Mouse (Mus musculus) hindbrain, embryonic 11.5 days (tissue): ENCODE data around the gene Ccdc3. TPM values are rescaled to one million over a fixed set of nuclear protein-coding genes. Genes with fewer than 3 reads are reported as not detected.

Experiments used
- ATAC-seq: fragments of 200-750 bp; cut with Nextera tagmentation; 2 replicates; pipeline ENCODE4 v1.8.0; 2017; ENCODE audit warnings: mild to moderate bottlenecking, moderate TSS enrichment, moderate library complexity; ENCODE audit not compliant: low FRiP score
- DNase-seq: peaks from one replicate; pipeline ENCODE4 v3.0.0-alpha.2; 2015; ENCODE audit warnings: low spot score
- H3K27ac ChIP-seq: fragments of 300-500 bp; sonication (generic); 2 replicates; pipeline ENCODE4 v1.5.1; 2014; ENCODE audit warnings: mild to moderate bottlenecking, low read depth, low read length
- H3K27me3 ChIP-seq: fragments of 300-500 bp; sonication (generic); 2 replicates; pipeline ENCODE4 v1.6.1; 2014; ENCODE audit warnings: mild to moderate bottlenecking, low read length, moderate library complexity, mixed read lengths; ENCODE audit not compliant: control insufficient read depth, insufficient read depth
- H3K36me3 ChIP-seq: fragments of 300-500 bp; sonication (generic); 2 replicates; pipeline ENCODE4 v1.6.1; 2014; ENCODE audit warnings: mild to moderate bottlenecking, low read length, moderate library complexity, mixed read lengths; ENCODE audit not compliant: control insufficient read depth, insufficient read depth
- H3K4me1 ChIP-seq: fragments of 300-500 bp; sonication (generic); replicated peaks from 2 replicates; pipeline ENCODE4 v1.6.1; 2014; ENCODE audit warnings: low read length, mixed read lengths; ENCODE audit not compliant: control insufficient read depth, insufficient read depth
- H3K4me2 ChIP-seq: fragments of 300-500 bp; sonication (generic); replicated peaks from 2 replicates; pipeline ENCODE4 v1.6.1; 2014; ENCODE audit warnings: mild to moderate bottlenecking, low read depth, low read length
- H3K4me3 ChIP-seq: fragments of 300-500 bp; sonication (generic); 2 replicates; pipeline ENCODE4 v1.5.1; 2014; ENCODE audit warnings: low read depth, low read length
- H3K9ac ChIP-seq: fragments of 300-500 bp; sonication (generic); 2 replicates; pipeline ENCODE4 v1.6.1; 2014; ENCODE audit warnings: low read depth, low read length
- H3K9me3 ChIP-seq: fragments of 300-500 bp; sonication (generic); 2 replicates; pipeline ENCODE4 v1.6.1; 2016; ENCODE audit warnings: low read length; ENCODE audit not compliant: control insufficient read depth
- WGBS: fragments of 180-500 bp; shearing (Covaris S2); extraction: QIAGEN DNeasy Blood & Tissue Kit; methylation state at CpG from one replicate; pipeline ENCODE4 v1.1.7; 2014; 5-methylcytosine and 5-hydroxymethylcytosine counted together
- polyA plus RNA-seq: library from polyadenylated mRNA; unstranded; fragments of >200 nt; fragmentation: Nextera tagmentation; extraction: Ambion mirVana; gene quantifications from 2 replicates; pipeline ENCODE4 v1.2.1, GENCODE M21; 2014

Gene Ccdc3
- polyA plus RNA-seq, 1 experiment from 2014 or later: 9.9 TPM

DNA sequence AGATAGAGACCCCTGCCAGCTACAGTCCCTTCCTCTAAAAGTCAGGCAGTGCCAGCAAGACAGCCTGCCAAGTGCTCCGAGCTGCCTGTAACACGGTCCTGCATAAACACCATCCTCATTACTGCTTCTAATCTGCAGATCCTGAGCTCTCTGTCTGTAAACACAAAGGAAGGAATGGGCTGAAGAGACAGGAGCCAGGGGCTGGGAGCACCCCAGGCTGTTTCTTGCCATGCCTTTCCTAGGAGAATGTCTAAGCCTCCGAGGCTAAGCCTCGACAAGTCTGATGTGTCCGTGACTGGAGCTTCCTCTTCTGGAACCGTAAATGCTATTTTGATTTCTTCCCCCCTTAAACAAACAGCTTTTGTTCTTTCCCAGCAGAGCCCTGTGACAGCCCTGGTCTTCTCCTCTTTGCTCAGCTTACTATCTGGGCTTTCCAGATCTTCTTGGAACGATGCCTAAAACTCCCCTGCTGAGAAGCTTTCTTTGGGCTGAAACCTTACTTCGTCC, 24.7 kb upstream of the Ccdc3 start:
- WGBS: 47% methylated on average over 8 of the region's 8 CpGs
- no peaks in the 10 kb centered on the region for H3K4me1 ChIP-seq
- H3K27me3 ChIP-seq: no peaks in the 10 kb centered on the region
- no peak for ATAC-seq
- no peak overlapping the region for H3K4me2 ChIP-seq
- no peaks in the 10 kb centered on the region for H3K36me3 ChIP-seq
- H3K9ac ChIP-seq: no peak overlapping the region
- DNase-seq: no peak
- H3K4me3 ChIP-seq: no peak overlapping the region
- H3K9me3 ChIP-seq: no peaks in the 10 kb centered on the region
- no peak overlapping the region for H3K27ac ChIP-seq

GRCm38 (mm10) chr2:5114386-5114785, 23.2 kb upstream of the Ccdc3 start:
- Histone ChIP-seq H3K27ac (no peak overlapping the region), H3K4me2 (no peak overlapping the region), H3K27me3 (no peaks in the 10 kb centered on the region), H3K4me1 (no peaks in the 10 kb centered on the region), H3K36me3 (no peaks in the 10 kb centered on the region), H3K9me3 (no peaks in the 10 kb centered on the region), H3K4me3 (no peak overlapping the region), H3K9ac (no peak overlapping the region)
- DNase-seq (no peak), ATAC-seq (no peak)
- WGBS: 95% methylated on average over 8 of the region's 8 CpGs

- no peaks in the 10 kb centered on the region for H3K9me3 ChIP-seq
- DNase-seq: peak; percentile 35
- 0 out of 2 replicates have a peak overlapping the region, but pooled peaks have one; percentile 12 for H3K27ac ChIP-seq
- H3K9ac ChIP-seq: no peak overlapping the region
- no peak overlapping the region for H3K4me3 ChIP-seq
- H3K4me2 ChIP-seq: no peak overlapping the region
- 23% methylated on average over 5 of the region's 5 CpGs for WGBS
- no peaks in the 10 kb centered on the region for H3K36me3 ChIP-seq
- no peaks in the 10 kb centered on the region for H3K27me3 ChIP-seq
- no peaks in the 10 kb centered on the region for H3K4me1 ChIP-seq
- ATAC-seq: peak; percentile 69
Measured at GRCm38 (mm10) chr2:5116856-5117532, 20.6 kb upstream of the Ccdc3 start.

DNA sequence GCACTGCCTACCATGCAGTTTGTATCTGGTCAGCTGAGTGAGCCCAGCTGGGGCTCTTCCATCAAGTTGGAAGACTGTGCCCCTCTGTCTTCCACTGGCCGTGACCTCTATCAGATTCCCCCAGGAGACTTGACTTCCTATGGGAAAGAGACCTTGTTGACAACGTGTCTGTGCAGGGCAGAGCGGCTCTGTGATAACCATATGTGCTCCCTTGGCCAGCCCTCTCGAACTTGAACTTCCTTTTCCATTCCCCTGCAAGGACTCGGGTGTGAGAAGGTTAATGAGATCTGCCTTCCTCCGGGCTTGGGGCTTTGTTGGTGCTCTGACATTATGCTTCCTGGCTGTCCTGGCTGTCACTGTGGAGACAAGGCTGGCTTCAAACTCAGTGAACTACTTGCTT, 12.1 kb upstream of the Ccdc3 start:
- Histone ChIP-seq H3K9me3 (no peaks in the 10 kb centered on the region), H3K36me3 (no peaks in the 10 kb centered on the region), H3K4me3 (no peak overlapping the region), H3K27me3 (no peaks in the 10 kb centered on the region), H3K9ac (no peak overlapping the region), H3K4me1 (no peaks in the 10 kb centered on the region), H3K27ac (no peak overlapping the region), H3K4me2 (no peak overlapping the region)
- 17% methylated on average over 6 of the region's 6 CpGs for WGBS
- no peak for ATAC-seq
- peak; percentile 26 for DNase-seq

DNA sequence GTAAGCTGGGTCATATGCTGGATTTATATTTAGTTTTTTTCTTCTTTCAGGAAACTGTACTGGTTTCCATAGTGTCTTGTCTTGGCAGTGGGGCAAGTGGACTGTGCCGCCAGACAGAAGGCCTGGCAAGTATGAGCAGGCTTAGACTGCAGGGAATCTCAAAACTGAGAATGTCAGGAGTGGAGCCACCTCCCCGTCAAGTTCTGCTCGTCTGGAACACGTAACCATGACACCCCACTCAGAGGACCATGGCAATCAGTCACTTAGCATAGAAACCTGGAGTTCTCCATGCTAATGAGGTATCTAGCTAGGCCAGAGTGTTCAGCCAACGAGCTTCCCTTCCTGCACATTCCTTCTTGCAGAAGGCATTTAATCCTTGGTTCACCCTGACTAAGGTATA, 10.2 kb upstream of the Ccdc3 start:
- Histone ChIP-seq H3K9ac (no peak overlapping the region), H3K4me1 (no peaks in the 10 kb centered on the region), H3K9me3 (no peaks in the 10 kb centered on the region), H3K36me3 (no peaks in the 10 kb centered on the region), H3K27me3 (no peaks in the 10 kb centered on the region), H3K27ac (no peak overlapping the region), H3K4me3 (no peak overlapping the region), H3K4me2 (no peak overlapping the region)
- WGBS: 79% methylated on average over 5 of the region's 5 CpGs
- ATAC-seq (no peak), DNase-seq (no peak)

DNA sequence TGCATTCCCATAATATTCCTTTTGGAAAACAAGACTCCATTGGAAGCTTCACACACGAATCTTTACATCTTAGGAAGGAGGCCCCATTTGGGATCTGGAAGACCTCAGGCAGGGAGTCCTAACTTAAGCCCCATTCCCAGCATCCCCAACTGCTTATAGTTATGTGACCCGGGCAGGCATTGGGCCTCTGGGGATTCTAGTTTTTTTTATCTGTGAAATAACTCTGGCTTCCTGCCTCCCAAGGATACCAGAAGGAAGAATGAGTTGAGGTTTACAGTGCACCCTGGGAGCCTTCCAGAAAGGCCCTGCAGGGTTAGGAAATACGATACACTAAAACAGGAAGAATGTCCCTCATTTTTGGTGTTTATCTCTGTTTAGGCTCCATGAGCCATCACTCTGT, 8.5 kb upstream of the Ccdc3 start:
- Histone ChIP-seq H3K9ac (no peak overlapping the region), H3K27ac (no peak overlapping the region), H3K36me3 (no peaks in the 10 kb centered on the region), H3K4me2 (no peak overlapping the region), H3K9me3 (no peaks in the 10 kb centered on the region), H3K4me3 (no peak overlapping the region), H3K27me3 (no peaks in the 10 kb centered on the region), H3K4me1 (no peaks in the 10 kb centered on the region)
- DNase-seq (no peak), ATAC-seq (no peak)
- WGBS: 53% methylated on average over 3 of the region's 3 CpGs

DNA sequence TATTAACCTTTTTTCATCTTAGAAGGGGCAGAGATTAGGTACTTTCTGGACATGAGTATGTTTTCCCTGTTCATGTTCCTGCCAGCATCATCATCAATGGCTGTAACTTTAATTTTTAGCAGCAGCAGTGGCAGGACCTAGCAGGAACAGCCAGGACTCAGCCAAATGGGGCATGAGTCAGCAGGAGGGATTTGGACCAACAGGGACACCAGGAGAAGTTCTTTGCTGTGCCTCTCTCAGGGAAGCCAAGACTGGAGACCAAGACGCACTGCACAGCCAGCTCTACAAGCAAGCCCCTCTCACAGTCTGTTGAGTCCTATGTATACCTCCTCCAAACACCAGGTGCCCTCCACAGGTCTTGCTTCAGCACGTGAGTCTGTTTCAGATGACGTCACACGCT, 5.5 kb upstream of the Ccdc3 start:
- H3K36me3 ChIP-seq: no peaks in the 10 kb centered on the region
- no peaks in the 10 kb centered on the region for H3K4me1 ChIP-seq
- H3K4me2 ChIP-seq: no peak overlapping the region
- no peak for ATAC-seq
- no peak overlapping the region for H3K9ac ChIP-seq
- no peak for DNase-seq
- H3K4me3 ChIP-seq: no peak overlapping the region
- peaks cover 6% of the 10 kb centered on the region for H3K27me3 ChIP-seq
- H3K9me3 ChIP-seq: no peaks in the 10 kb centered on the region
- no peak overlapping the region for H3K27ac ChIP-seq
- 88% methylated on average over 4 of the region's 4 CpGs for WGBS

GRCm38 (mm10) chr2:5134959-5135743, 2.4 kb upstream of the Ccdc3 start:
- H3K4me1 ChIP-seq: no peaks in the 10 kb centered on the region
- H3K4me2 ChIP-seq: no peak overlapping the region
- H3K4me3 ChIP-seq: no peak overlapping the region
- peaks cover 25% of the 10 kb centered on the region for H3K27me3 ChIP-seq
- H3K9me3 ChIP-seq: no peaks in the 10 kb centered on the region
- no peaks in the 10 kb centered on the region for H3K36me3 ChIP-seq
- DNase-seq (no peak), ATAC-seq (no peak)
- WGBS: 87% methylated on average over 5 of the region's 5 CpGs
- no peak overlapping the region for H3K27ac ChIP-seq
- H3K9ac ChIP-seq: no peak overlapping the region

DNA sequence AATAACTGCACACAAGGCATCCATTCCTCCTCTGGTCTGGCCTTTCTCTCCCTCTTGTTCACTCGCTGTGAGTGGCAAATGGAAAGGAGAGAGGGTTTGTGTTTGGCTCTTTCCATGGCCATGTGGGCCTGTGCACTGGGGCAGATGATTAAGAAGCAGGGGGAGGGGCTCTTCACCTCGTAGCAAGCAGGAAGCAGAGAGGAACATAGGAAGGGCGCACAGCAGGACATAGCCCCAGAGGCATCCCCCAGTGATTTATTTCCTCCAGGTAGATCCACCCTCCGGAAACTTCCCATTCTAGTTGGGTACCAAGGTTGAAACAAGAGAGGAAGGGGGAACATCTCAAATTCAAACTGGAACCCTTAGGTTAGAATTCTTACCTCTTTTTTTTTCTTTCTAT, 2.4 kb downstream of the Ccdc3 start:
- H3K9ac ChIP-seq: no peak overlapping the region
- no peaks in the 10 kb centered on the region for H3K4me1 ChIP-seq
- H3K27me3 ChIP-seq: peaks cover 24% of the 10 kb centered on the region
- no peak overlapping the region for H3K4me2 ChIP-seq
- DNase-seq (no peak), ATAC-seq (no peak)
- H3K27ac ChIP-seq: no peak overlapping the region
- no peaks in the 10 kb centered on the region for H3K36me3 ChIP-seq
- no peaks in the 10 kb centered on the region for H3K9me3 ChIP-seq
- 45% methylated on average over 4 of the region's 4 CpGs for WGBS
- no peak overlapping the region for H3K4me3 ChIP-seq
